Mouse (Mus musculus): ENCODE data around the gene Limk1. TPM values are rescaled to one million over a fixed set of nuclear protein-coding genes. Genes with fewer than 3 reads are reported as not detected.

Gene Limk1
- total and polyA plus RNA-seq, 2 experiments from 2014 or later, result 2.4 to 12.1 TPM

DNA sequence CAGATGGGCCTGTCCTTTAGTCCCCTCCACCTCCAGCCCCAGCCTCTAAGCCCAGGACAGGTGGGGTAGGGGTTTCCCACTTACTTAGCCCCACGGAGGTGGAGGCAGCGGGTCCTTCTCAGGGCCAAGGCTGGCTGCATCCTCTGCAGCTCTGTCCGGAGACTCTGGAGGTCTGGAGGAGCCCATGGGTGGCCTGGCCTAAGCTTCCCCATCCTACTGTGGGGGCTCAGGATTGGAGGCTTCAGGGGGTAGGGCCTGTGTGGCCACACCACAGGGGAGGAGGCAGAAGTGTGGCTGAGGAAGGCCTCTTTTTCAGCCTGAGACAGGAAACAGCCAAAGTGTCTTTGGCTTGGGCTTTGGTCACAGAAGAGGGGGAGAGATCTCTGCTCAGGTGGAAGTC lies 10.4 kb downstream of the Limk1 start:
- ATAC-seq (ENCODE audit: insufficient read depth, low read depth) (0 out of 2 replicates have a peak, but pooled peaks have one; percentile 21), DNase-seq (ENCODE audit: low spot score) (peak; percentile 23)
- H3K4me3 ChIP-seq (ENCODE audit: low read depth, low read length), result peak overlapping the region; percentile 3
- TF ChIP-seq CTCF (IDR thresholded peaks at IDR 0.05; ENCODE audit: low read depth), result no peak
- no peak for TF ChIP-seq EP300 (IDR thresholded peaks at IDR 0.05; ENCODE audit: low read depth)
- H3K27me3 ChIP-seq (ENCODE audit: control insufficient read depth, insufficient read depth, low read length), result no peaks in the 10 kb centered on the region
- peak overlapping the region; percentile 63; the same call in 1 of the 2 replicates for H3K4me2 ChIP-seq (ENCODE audit: low read depth, low read length)
- H3K9me3 ChIP-seq (replicated peaks; ENCODE audit: control insufficient read depth, low read length), result no peaks in the 10 kb centered on the region
- H3K36me3 ChIP-seq (replicated peaks; ENCODE audit: control insufficient read depth, insufficient read depth, low read length), result no peaks in the 10 kb centered on the region
- no peak overlapping the region; the same call in 1 of the 2 replicates for H3K9ac ChIP-seq (replicated peaks; ENCODE audit: low read depth, low read length)
- peak overlapping the region; percentile 79 for H3K27ac ChIP-seq (ENCODE audit: low read depth)
- peaks cover 15% of the 10 kb centered on the region for H3K4me1 ChIP-seq (ENCODE audit: control insufficient read depth, insufficient read depth)
- 77% methylated on average over 3 of the region's 3 CpGs for WGBS

DNA sequence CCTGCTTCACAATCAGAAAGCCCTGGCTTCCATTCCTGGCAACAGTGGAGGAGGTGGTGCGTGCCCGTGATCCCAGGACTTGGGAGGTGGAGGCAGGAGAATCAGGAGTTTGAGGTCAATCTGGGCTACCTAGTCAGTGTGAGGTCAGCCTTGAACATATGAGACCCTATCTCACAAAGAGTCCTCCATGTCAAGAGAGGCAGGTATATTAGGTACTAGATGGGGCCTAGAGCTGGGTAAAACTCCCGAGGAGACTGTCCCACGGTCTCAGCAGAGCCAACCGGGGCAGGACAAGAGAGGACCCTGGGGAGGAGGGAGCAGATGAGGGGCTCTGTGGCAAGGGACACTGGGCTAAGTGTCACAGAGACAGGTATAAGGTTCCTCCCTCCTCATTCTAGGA lies 10.9 kb downstream of the Limk1 start:
- DNase-seq (ENCODE audit: low spot score), result no peak
- Histone ChIP-seq H3K4me1 (ENCODE audit: control insufficient read depth, insufficient read depth) (peaks cover 15% of the 10 kb centered on the region), H3K36me3 (replicated peaks; ENCODE audit: control insufficient read depth, insufficient read depth, low read length) (no peaks in the 10 kb centered on the region), H3K27me3 (ENCODE audit: control insufficient read depth, insufficient read depth, low read length) (no peaks in the 10 kb centered on the region), H3K9ac (replicated peaks; ENCODE audit: low read depth, low read length) (no peak overlapping the region), H3K4me2 (ENCODE audit: low read depth, low read length) (peak overlapping the region; percentile 63), H3K27ac (ENCODE audit: low read depth) (peak overlapping the region; percentile 79; the same call in 1 of the 2 replicates), H3K4me3 (ENCODE audit: low read depth, low read length) (peak overlapping the region; percentile 3), H3K9me3 (replicated peaks; ENCODE audit: control insufficient read depth, low read length) (no peaks in the 10 kb centered on the region)
- no peak for TF ChIP-seq CTCF (IDR thresholded peaks at IDR 0.05; ENCODE audit: low read depth)
- no peak for TF ChIP-seq EP300 (IDR thresholded peaks at IDR 0.05; ENCODE audit: low read depth)
- 78% methylated on average over 5 of the region's 5 CpGs for WGBS
- ATAC-seq (ENCODE audit: insufficient read depth, low read depth), result no peak

DNA sequence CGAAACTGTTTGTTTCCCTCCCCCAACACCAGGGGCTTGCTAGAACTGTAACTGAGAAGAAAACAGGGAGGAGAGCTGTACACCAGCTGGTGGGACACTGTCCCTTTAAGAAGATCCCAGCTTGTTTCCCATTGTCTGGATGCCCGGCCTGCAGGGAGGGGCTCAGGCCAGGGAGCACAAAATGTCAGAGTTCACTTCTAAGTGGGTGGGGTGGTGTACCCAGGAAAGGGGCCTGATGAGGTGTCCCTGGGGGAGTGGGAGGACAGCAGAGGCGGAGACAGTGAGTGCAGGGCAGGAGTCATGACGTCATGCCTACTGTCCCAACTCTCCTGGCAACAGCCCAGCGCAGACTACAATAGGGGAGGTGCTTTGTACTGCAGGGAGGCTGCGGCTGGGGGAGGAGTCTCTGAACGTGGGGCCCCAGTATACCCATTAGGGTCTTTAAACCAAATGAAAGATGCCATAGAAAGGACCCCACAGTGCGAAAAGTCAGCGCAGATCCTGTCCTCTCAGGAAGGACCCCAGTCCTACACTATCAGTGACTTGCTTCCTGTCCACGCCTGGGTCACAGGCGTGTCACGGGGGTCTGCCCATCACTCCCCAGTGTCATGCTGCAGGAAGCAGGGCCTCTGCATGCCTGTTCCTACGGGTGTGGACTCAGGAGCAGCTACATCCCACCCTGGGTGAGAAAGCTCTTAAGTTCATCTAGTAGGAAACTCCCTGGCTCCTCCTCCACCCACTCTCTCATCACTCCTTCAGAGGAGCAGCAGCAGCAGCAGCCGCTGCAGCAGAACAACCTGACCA lies 12.2 kb downstream of the Limk1 start:
- WGBS, result 2% methylated on average over 14 of the region's 14 CpGs
- Histone ChIP-seq H3K4me2 (ENCODE audit: low read depth, low read length) (peak overlapping the region; percentile 63), H3K27ac (ENCODE audit: low read depth) (peak overlapping the region; percentile 79), H3K9ac (replicated peaks; ENCODE audit: low read depth, low read length) (peak overlapping the region; percentile 43), H3K4me3 (ENCODE audit: low read depth, low read length) (peak overlapping the region; percentile 38), H3K4me1 (ENCODE audit: control insufficient read depth, insufficient read depth) (peaks cover 15% of the 10 kb centered on the region), H3K36me3 (replicated peaks; ENCODE audit: control insufficient read depth, insufficient read depth, low read length) (no peaks in the 10 kb centered on the region), H3K27me3 (ENCODE audit: control insufficient read depth, insufficient read depth, low read length) (no peaks in the 10 kb centered on the region), H3K9me3 (replicated peaks; ENCODE audit: control insufficient read depth, low read length) (no peaks in the 10 kb centered on the region)
- peak; percentile 71; the same call in 1 of the 2 replicates for TF ChIP-seq EP300 (IDR thresholded peaks at IDR 0.05; ENCODE audit: low read depth)
- TF ChIP-seq CTCF (IDR thresholded peaks at IDR 0.05; ENCODE audit: low read depth), result no peak
- DNase-seq (ENCODE audit: low spot score) (peak; percentile 93), ATAC-seq (ENCODE audit: insufficient read depth, low read depth) (peak; percentile 80)

DNA sequence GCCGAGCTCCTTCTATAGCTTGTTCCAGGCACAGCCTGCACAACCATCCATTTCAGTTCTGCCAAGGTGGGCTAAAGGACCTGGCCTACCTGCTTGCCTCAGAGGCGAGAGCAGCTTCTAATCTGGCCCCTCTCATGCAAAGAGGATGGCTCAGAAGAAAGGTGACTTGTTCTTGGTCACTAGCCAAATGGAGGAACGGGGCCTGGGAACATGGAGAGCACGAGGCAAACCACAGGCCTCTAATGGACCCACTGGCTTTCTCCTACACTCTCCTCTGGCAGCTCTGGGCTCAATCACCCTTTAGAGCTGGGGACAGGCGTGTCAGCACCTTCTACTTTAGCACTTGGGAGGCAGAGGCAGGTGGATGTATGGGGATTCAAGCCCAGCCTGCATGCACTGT lies 13.4 kb downstream of the Limk1 start:
- no peak for ATAC-seq (ENCODE audit: insufficient read depth, low read depth)
- no peaks in the 10 kb centered on the region for H3K36me3 ChIP-seq (replicated peaks; ENCODE audit: control insufficient read depth, insufficient read depth, low read length)
- H3K4me2 ChIP-seq (ENCODE audit: low read depth, low read length), result no peak overlapping the region
- H3K4me3 ChIP-seq (ENCODE audit: low read depth, low read length), result no peak overlapping the region
- TF ChIP-seq CTCF (IDR thresholded peaks at IDR 0.05; ENCODE audit: low read depth) (no peak), EP300 (IDR thresholded peaks at IDR 0.05; ENCODE audit: low read depth) (no peak)
- no peak for DNase-seq (ENCODE audit: low spot score)
- peaks cover 15% of the 10 kb centered on the region for H3K4me1 ChIP-seq (ENCODE audit: control insufficient read depth, insufficient read depth)
- no peak overlapping the region; the same call in 1 of the 2 replicates for H3K9ac ChIP-seq (replicated peaks; ENCODE audit: low read depth, low read length)
- no peaks in the 10 kb centered on the region for H3K27me3 ChIP-seq (ENCODE audit: control insufficient read depth, insufficient read depth, low read length)
- H3K27ac ChIP-seq (ENCODE audit: low read depth), result peak overlapping the region; percentile 79
- H3K9me3 ChIP-seq (replicated peaks; ENCODE audit: control insufficient read depth, low read length), result no peaks in the 10 kb centered on the region
- 50% methylated on average over 5 of the region's 5 CpGs for WGBS

DNA sequence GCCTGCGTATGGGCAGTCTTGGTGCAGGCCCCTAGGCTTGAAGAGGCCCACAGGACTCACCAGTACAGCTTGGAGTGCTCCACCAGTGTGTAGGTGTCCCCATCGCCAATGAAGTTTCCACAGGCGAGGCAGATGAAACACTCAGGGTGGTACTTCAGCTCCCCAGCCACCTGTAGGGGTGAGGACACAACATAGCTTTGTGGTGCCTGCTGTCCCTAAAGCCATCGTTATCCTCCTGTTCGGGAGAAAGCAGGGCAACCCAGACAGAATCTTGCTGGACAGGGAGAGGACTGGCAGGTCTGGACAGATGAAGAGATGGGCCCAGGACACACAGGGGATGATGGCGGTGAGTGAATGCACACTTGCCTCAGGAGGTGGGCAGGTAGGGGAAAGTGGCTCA lies 15.8 kb downstream of the Limk1 start:
- no peaks in the 10 kb centered on the region for H3K9me3 ChIP-seq (replicated peaks; ENCODE audit: control insufficient read depth, low read length)
- 96% methylated on average over 6 of the region's 6 CpGs for WGBS
- no peaks in the 10 kb centered on the region for H3K27me3 ChIP-seq (ENCODE audit: control insufficient read depth, insufficient read depth, low read length)
- no peaks in the 10 kb centered on the region for H3K36me3 ChIP-seq (replicated peaks; ENCODE audit: control insufficient read depth, insufficient read depth, low read length)
- H3K4me1 ChIP-seq (ENCODE audit: control insufficient read depth, insufficient read depth), result peaks cover 15% of the 10 kb centered on the region
- TF ChIP-seq EP300 (IDR thresholded peaks at IDR 0.05; ENCODE audit: low read depth), result no peak
- TF ChIP-seq CTCF (IDR thresholded peaks at IDR 0.05; ENCODE audit: low read depth), result no peak
- H3K4me2 ChIP-seq (ENCODE audit: low read depth, low read length), result no peak overlapping the region
- H3K27ac ChIP-seq (ENCODE audit: low read depth), result no peak overlapping the region
- DNase-seq (ENCODE audit: low spot score) (no peak), ATAC-seq (ENCODE audit: insufficient read depth, low read depth) (no peak)
- H3K9ac ChIP-seq (replicated peaks; ENCODE audit: low read depth, low read length), result no peak overlapping the region
- no peak overlapping the region for H3K4me3 ChIP-seq (ENCODE audit: low read depth, low read length)

Data from heart, postnatal 0 days (tissue).